Mouse (Mus musculus) heart, embryonic 11.5 days (tissue): ENCODE measurements around the gene Pclaf. TPM values are rescaled to one million over a fixed set of nuclear protein-coding genes. Genes with fewer than 3 reads are reported as not detected.

Experiments
- ATAC-seq: fragments of 200-750 bp; cut with Nextera tagmentation; replicated peaks from 2 replicates; pipeline ENCODE4 v1.8.0; 2017; ENCODE audit warnings: moderate library complexity; ENCODE audit not compliant: insufficient number of reproducible peaks, low FRiP score, low TSS enrichment
- H3K27ac ChIP-seq: fragments of 300-500 bp; sonication (generic); 2 replicates; pipeline ENCODE4 v1.5.1; 2014; ENCODE audit warnings: mild to moderate bottlenecking, low read depth, low read length
- H3K27me3 ChIP-seq: fragments of 300-500 bp; sonication (generic); 2 replicates; pipeline ENCODE4 v1.6.1; 2014; ENCODE audit warnings: mild to moderate bottlenecking, low read length, mixed read lengths; ENCODE audit not compliant: control insufficient read depth, insufficient read depth
- H3K36me3 ChIP-seq: fragments of 300-500 bp; sonication (generic); 2 replicates; pipeline ENCODE4 v1.6.1; 2014; ENCODE audit warnings: mild to moderate bottlenecking, low read length, moderate library complexity, mixed read lengths; ENCODE audit not compliant: control insufficient read depth, insufficient read depth
- H3K4me1 ChIP-seq: fragments of 300-500 bp; sonication (generic); 2 replicates; pipeline ENCODE4 v1.6.1; 2014; ENCODE audit warnings: low read length; ENCODE audit not compliant: control insufficient read depth, insufficient read depth
- H3K4me2 ChIP-seq: fragments of 300-500 bp; sonication (generic); 2 replicates; pipeline ENCODE4 v1.6.1; 2014; ENCODE audit warnings: mild to moderate bottlenecking, moderate library complexity
- H3K4me3 ChIP-seq: fragments of 300-500 bp; sonication (generic); 2 replicates; pipeline ENCODE4 v1.5.1; 2014; ENCODE audit warnings: low read depth, low read length
- H3K9ac ChIP-seq: fragments of 300-500 bp; sonication (generic); 2 replicates; pipeline ENCODE4 v1.6.1; 2014; ENCODE audit warnings: mild to moderate bottlenecking, low read depth, low read length, moderate library complexity
- H3K9me3 ChIP-seq: fragments of 300-500 bp; sonication (generic); replicated peaks from 2 replicates; pipeline ENCODE4 v1.6.1; 2016; ENCODE audit warnings: low read length; ENCODE audit not compliant: control insufficient read depth
- WGBS: fragments of 180-500 bp; shearing (Covaris S2); extraction: QIAGEN DNeasy Blood & Tissue Kit; methylation state at CpG from one replicate; pipeline ENCODE4 v1.1.7; 2014; ENCODE audit not compliant: insufficient replicate concordance; 5-methylcytosine and 5-hydroxymethylcytosine counted together
- polyA plus RNA-seq: library from polyadenylated mRNA; unstranded; fragments of >200 nt; fragmentation: Nextera tagmentation; extraction: Ambion mirVana; gene quantifications from 2 replicates; pipeline ENCODE4 v1.2.1, GENCODE M21; 2014

Pclaf gene
- polyA plus RNA-seq, 1 experiment from 2014 or later, result 130 TPM

DNA sequence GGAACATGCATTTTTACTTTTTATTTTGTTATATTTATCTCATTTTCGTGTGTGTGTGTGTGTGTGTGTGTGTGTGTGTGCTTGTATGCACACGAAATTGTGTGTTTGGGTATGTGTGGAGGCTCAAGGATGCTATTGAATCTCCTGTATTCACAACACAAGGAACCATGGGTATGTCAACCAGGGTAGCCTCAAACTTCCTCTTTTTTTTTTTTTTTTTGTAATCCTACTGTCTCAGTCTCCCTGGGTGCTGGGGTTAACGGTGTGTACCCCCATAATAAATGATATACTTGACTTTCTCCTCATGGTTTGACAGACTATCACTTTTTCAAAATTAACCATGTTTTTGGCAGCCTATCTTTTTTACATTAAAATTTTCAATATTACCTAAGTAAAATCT, 12.8 kb downstream of the Pclaf start:
- H3K27ac ChIP-seq, result no peak overlapping the region
- WGBS, result 94% methylated on average over 3 of the region's 3 CpGs
- H3K9me3 ChIP-seq, result no peaks in the 10 kb centered on the region

DNA sequence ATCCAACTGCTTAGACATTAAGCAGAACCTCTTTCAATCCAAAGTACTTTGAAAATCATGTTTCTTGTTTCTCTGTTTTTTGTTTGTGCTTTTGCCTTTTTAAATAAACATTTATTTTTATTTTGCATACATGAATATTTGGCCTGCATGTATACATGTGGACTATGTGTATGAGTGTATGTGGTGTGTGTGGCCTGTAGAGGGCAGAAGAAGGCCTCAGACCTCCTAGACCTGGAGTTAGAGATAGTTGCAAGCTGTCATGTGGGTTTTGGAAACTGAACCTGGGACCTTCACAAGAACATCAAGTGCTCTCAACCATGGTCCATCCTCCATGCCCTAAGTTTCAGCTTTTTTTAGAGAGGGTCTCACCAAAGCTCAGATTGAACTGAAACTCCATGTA, 13.4 kb downstream of the Pclaf start:
- Histone ChIP-seq H3K4me2 (no peak overlapping the region), H3K9ac (no peak overlapping the region), H3K4me3 (no peak overlapping the region), H3K36me3 (peaks cover 11% of the 10 kb centered on the region), H3K27me3 (no peaks in the 10 kb centered on the region), H3K4me1 (no peaks in the 10 kb centered on the region), H3K9me3 (no peaks in the 10 kb centered on the region), H3K27ac (no peak overlapping the region)
- no peak for ATAC-seq

More for the DNA sequence above, 12.8 kb downstream of the Pclaf start:
- Histone ChIP-seq H3K9ac (no peak overlapping the region), H3K4me1 (no peaks in the 10 kb centered on the region), H3K36me3 (peaks cover 11% of the 10 kb centered on the region), H3K4me2 (no peak overlapping the region), H3K27me3 (no peaks in the 10 kb centered on the region), H3K4me3 (no peak overlapping the region)
- no peak for ATAC-seq

DNA sequence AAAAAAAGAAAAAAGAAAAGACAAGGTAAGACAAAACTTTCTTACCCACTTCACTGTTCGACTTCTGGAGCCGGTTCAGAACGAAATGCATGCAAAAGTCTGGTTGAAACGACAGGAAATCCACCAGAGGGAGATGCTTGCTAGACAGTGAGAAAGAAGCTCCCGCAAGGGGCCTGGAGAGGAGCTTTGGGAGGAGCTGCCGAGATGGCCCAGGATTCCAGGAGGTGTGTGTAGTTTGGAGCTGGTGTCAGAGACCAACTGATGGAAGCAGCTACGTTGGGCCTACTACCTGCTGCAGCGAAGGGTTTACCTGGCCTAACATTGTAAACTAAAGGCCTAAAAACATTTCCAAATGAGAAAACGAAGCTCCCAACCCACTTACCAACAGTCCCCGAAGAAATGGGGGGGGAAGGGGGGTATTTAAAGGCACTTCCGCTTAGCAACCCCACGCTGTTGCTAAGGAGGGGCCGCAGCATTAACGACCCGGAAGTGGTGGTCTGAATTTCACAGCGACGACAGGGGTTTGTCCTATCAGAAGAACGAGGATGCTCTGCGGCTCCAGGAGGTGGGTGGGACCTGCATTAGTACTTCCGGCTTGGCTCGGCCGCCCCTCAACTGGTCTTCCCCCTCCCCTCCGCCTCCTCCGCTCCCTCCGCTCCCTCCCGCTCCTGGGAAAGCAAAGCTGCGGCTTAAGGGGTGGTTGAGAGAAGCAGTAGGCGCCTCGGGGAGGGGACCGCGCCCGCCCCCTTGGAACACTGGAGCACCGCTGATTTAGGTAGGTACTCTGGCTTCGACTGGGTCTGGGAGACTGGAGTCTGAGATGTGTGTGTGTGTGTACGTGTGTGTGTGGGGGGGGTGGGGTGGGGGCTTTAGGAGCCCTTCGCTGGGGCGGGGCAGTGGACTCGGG, 18.6 kb downstream of the Pclaf start, which contains the start of the genes Trip4 and Csnk1g1:
Gene Trip4, minus strand, starts transcription at position 401 of the 907 bp plus-strand sequence.
Gene Csnk1g1, plus strand, starts transcription at position 531 of the 907 bp plus-strand sequence.
- 1% methylated on average over 37 of the region's 38 CpGs for WGBS
- Histone ChIP-seq H3K4me3 (peak within 1 kb of the TSS; percentile 86), H3K36me3 (peaks cover 5% of the 10 kb centered on the region; the same call in 1 of the 2 replicates), H3K4me2 (peak within 1 kb of the TSS; percentile 74), H3K9me3 (no peaks in the 10 kb centered on the region), H3K27ac (peak within 1 kb of the TSS; percentile 84), H3K4me1 (0 out of 2 replicates have a peak, but pooled peaks cover 2% of the 10 kb centered on the region), H3K9ac (peak within 1 kb of the TSS; percentile 88), H3K27me3 (no peaks in the 10 kb centered on the region)
- peak; percentile 97 for ATAC-seq

DNA sequence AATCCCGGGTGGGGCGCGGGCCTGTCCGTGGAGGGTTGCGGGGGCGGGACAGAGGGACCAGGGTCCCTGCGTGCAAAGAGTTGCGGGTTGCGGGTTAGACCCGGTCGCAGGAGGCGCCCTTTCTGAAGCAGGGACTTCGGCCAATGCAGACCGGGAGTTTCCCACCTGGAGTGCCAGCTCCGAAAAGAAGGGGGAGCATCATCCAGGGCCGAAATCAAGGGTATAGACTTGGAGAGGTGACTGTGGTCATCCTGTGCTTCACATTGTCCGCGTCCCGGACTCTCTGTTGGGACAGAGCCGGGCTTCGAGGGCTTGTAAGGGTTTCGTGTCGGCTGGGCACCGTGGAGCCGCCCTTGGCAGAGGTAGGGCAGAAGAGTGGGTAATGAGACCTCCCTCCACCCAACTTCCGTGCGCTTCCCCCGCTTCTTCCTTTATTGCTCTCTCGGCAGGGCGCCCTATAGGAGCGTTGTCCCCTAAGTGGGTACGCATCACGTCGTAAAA, 19.3 kb downstream of the Pclaf start:
- peak overlapping the region; percentile 73 for H3K4me2 ChIP-seq
- peak overlapping the region; percentile 86 for H3K4me3 ChIP-seq
- under 1% methylated on average over 34 of the region's 34 CpGs for WGBS
- no peaks in the 10 kb centered on the region for H3K27me3 ChIP-seq
- peaks cover 3% of the 10 kb centered on the region; the same call in 1 of the 2 replicates for H3K36me3 ChIP-seq
- H3K27ac ChIP-seq, result peak overlapping the region; percentile 84
- H3K4me1 ChIP-seq, result 0 out of 2 replicates have a peak, but pooled peaks cover 5% of the 10 kb centered on the region
- H3K9me3 ChIP-seq, result no peaks in the 10 kb centered on the region
- peak; percentile 20 for ATAC-seq
- H3K9ac ChIP-seq, result peak overlapping the region; percentile 88

DNA sequence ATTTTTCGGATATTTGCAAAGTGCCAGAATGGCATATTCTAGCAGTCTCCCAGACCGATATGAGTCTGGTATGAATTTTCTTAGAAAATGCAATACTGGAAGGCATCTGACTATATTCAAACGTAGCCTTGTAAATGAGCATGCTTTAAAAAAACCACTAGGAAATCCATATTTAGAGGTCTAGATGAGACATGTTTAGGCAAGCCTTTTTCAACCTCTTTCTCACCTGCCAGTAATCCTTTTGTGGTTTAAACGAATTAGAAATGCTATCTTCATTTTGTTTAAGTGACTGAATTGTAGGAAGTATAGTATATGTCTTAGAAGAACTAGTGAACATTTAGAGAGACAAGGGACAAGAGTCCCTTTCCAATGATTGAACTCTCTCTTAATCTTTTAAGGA, 19.8 kb downstream of the Pclaf start:
- H3K4me3 ChIP-seq, result peak overlapping the region; percentile 86
- H3K27ac ChIP-seq, result peak overlapping the region; percentile 84; the same call in 1 of the 2 replicates
- 5% methylated on average over 4 of the region's 4 CpGs for WGBS
- 0 out of 2 replicates have a peak, but pooled peaks cover 5% of the 10 kb centered on the region for H3K4me1 ChIP-seq
- peak overlapping the region; percentile 73 for H3K4me2 ChIP-seq
- no peaks in the 10 kb centered on the region for H3K9me3 ChIP-seq
- H3K27me3 ChIP-seq, result no peaks in the 10 kb centered on the region
- ATAC-seq, result no peak
- peaks cover 2% of the 10 kb centered on the region; the same call in 1 of the 2 replicates for H3K36me3 ChIP-seq
- peak overlapping the region; percentile 88 for H3K9ac ChIP-seq

DNA sequence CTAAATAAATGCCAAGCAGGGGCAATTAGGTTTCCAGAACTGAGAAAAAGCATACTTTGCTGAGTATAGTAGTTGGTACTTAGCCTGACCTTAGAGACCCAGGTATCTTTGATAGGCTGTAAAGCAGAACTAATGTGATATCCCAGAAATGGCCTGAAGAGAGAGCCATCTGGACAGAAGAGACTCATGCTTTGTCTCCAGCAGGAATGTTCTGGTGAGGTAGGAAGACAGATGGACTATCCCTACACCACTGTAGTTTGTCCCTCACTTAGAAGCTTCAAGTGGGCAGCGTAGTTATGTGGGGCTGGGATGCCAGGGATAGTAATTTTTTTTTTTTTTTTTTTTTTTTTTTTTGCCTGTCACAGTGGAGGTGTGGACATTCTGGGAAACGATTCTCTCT, 23.9 kb downstream of the Pclaf start:
- 51% methylated on average over 2 of the region's 2 CpGs for WGBS
- no peak for ATAC-seq
- Histone ChIP-seq H3K4me1 (0 out of 2 replicates have a peak, but pooled peaks cover 7% of the 10 kb centered on the region), H3K27ac (no peak overlapping the region), H3K9ac (no peak overlapping the region), H3K4me3 (no peak overlapping the region), H3K36me3 (no peaks in the 10 kb centered on the region), H3K9me3 (no peaks in the 10 kb centered on the region), H3K27me3 (no peaks in the 10 kb centered on the region), H3K4me2 (no peak overlapping the region)

DNA sequence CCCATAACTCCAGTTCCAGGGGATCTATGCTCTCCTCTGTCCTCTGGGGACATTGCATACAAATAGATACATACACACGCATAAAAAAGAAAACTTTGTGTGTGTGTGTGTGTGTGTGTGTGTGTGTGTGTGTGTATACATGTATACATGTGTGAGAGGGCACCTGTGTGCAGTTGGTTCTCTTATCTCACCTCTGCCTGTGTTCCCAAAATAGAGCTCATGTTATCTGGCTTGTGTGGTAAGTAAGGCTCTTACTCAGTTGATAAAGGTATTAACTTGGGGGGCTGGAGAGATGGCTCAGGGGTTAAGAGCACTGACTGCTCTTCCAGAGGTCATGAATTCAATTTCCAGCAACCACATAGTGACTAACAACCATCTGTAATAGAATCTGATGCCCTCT, 27.0 kb downstream of the Pclaf start:
- 87% methylated on average over 1 of the region's 1 CpGs for WGBS
- Histone ChIP-seq H3K4me3 (no peak overlapping the region), H3K4me1 (0 out of 2 replicates have a peak, but pooled peaks cover 5% of the 10 kb centered on the region), H3K27ac (no peak overlapping the region), H3K9ac (no peak overlapping the region), H3K36me3 (no peaks in the 10 kb centered on the region), H3K9me3 (no peaks in the 10 kb centered on the region), H3K4me2 (no peak overlapping the region), H3K27me3 (no peaks in the 10 kb centered on the region)
- ATAC-seq, result no peak

DNA sequence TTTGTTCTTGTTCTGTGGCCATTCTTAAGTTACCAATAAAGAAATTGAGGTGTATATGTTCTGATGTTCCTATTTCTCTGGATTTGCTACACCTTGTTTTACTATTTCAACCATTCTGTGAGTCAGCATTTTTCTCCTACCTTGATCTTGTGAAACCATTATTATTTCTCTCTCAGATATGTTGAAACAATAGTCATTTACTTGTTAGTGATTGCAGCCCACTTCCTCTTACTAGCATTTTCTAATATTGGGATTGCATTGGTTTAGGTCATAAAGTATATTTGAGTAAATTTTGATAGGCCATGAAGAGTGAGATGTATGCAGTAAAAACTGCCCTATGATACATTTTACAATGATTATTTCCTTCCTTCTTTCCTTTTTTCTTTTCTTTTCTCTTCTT, 38.4 kb downstream of the Pclaf start:
- no peaks in the 10 kb centered on the region for H3K4me1 ChIP-seq
- H3K27ac ChIP-seq, result no peak overlapping the region
- H3K27me3 ChIP-seq, result no peaks in the 10 kb centered on the region
- H3K4me3 ChIP-seq, result no peak overlapping the region
- no peak overlapping the region for H3K9ac ChIP-seq
- no peaks in the 10 kb centered on the region for H3K9me3 ChIP-seq
- H3K36me3 ChIP-seq, result no peaks in the 10 kb centered on the region
- ATAC-seq, result no peak
- no peak overlapping the region for H3K4me2 ChIP-seq
